Mouse (Mus musculus): ENCODE results near the gene Irf1. TPM values are rescaled to one million over a fixed set of nuclear protein-coding genes. Genes with fewer than 3 reads are reported as not detected.

The Irf1 gene
- polyA plus RNA-seq, 2 experiments from 2014 or later = 236 to 307 TPM

DNA sequence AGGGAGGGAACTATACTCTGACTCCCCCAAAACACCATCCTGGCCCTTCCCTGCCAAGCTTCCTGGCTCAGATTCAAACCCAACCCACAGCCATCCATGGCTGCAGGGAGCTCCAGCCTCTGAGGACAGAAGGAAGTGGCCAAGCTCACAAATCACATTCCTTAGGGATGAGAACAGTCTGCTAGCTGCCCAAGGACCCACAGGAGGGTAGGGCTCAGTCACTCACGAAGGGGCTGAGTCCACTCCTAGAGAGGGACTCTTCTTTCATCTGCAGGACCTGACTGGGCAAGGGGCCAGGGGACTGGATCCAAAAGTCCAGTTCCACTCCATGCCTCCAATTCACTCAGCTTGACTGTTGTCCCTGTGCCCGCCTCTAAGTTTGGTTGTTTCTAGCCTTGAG lies 8.0 kb upstream of the Irf1 start:
- ATAC-seq = no peak

DNA sequence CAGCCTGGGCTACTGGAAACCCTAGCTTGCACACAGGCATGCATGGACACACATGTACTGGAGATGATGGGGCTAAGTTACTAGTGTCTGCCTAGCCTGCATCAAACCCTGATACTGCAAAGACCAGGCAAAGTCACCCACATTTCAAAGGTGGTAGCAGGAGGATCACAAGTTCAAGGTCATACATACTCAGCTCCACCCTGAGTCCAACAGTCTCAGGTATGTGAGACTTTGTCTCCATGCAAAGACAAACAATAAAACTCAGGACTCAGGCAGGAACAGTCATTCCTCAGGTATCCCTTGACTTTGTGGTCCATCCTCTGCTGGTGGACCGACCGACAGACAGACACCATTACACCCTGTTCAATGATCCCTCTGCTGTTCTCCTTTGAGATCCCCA lies 7.4 kb upstream of the Irf1 start:
- ATAC-seq = no peak

DNA sequence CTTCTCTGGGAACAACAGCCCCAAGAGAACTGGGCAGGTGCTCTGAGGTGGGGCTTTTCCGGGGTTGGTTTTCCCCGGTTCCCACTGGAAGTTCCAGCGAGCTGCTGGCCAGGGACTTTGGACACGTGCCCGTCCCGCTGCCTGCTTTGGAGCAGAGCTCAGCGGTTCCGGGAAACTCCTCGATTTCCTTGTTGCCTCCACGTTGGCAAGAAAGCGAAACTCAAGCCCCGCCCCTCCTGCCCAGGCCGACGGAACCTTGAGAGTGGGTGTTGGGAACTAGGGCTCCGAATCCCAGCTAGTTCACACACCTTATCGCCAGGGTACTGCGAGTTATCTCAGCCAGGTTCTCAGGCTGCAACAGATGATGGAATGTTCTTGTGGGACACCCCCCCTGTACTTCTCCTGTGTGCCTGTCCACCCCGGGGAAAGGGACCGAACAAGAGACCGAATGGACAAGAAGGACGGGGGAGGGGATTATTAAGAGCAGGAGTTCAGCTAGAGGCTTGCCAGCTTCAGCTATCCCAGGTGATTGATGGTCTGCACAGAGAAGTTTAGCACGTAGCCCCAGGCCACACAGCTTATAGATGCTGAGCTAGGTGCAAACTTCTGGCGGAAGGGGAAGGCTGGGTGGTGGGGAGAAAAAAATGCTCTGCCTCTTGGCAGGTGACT lies 6.9 kb upstream of the Irf1 start:
- ATAC-seq = peak; percentile 5

DNA sequence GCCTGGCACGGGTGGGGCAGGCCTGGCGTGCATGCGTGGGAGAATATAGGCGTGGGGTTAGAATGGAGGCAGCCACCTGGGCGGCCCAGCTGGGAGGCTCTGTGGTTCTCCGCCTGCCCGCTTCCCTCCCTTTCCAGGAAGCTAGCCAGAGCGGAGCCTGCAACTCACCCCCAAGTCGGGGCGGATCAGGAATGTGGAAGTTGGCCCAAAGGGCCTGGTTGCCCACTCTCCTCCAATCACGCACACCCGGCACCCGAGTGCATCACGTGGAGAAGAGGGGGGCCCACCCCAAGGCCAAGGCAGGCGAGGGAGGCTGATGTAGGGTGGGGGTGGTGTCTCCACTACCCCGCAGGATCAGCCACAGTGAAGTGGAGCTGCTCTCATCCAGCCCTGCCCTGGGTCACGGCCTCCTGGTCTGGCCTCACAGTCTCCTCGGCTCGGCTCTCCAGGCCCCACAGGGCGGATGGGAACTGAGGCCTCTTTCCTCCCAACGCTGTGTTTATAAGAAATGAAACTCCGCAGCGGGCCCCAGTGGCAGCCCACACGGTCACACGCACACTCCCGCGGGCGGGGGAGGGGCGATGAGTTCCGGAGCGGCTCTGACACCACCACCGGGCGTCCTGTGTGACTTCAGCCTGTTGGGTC lies 6.2 kb upstream of the Irf1 start:
- peak; percentile 79 for ATAC-seq

DNA sequence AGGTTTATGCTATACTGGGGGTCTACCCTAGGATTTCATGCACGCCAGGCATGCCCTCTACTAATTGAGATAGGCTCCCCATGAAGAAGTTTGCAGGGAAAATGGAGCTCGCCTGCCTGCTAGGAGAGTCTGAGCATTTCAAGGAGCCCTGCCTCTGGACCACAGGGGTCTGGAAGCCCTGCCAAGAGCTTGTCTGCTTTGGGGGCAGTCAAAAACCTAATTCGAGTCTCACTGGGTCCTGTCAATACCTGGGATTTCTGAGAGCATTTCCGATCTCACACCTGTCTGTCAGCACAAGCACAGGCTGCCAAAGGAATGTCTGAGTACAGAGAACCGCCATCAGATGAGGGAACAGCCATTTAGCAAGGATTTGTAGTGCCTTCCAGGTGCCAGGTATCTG lies 5.2 kb upstream of the Irf1 start:
- ATAC-seq = no peak

DNA sequence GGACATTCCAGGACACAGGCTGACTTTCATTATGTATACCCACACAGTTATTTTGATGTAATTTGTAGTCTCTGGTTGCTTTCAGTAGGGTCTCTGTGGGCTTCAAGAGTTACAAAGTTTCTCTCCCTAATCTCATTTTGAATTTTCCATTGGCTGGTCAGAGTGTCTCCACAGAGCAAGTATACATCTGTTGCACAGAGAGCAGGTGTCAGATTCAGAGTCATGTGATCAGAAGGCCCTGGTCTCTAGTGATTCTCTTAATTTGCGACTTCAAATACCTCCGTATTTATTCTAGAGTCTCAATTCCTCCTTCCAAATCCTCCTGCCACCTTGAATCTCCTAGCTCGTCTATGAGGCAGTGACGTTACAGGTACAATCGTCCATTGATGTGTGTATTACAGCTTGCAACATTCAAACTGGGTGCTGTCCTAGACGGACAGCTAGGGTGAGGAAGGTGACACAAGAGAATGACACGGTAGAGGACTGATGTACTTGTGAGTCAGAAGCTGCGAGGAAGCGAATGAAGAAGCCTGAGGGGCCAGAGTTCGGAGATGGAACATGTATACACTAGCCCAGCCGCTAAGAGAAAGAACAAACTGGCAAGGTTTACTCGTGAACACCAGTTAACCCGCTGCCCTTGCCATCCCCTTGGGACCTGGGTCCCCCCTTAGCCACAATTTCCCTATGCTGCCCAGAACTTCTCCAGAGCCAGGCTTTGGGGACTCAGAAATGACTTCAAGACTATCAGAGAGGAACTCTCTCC lies 1.2 kb upstream of the Irf1 start:
- no peak for ATAC-seq

DNA sequence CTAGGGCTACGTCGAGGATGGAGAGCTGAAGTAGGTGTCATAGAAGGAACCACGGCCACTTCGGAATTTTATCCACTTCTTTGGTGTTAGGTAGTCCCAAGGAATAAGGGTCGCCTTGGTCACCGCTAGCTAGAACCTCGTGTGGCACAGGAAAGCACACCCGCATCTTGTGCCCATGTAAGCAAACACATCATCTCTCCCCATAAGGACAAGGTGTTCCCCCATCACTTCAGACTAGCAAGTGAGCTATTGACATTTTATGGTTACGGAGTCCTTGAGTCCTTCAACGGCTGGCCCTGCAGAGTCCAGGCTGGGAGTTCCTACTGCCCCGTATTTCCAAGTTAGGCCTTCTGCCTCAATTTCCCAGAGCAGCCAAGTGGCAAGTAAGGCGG lies 633 bp upstream of the Irf1 start:
- no peak for ATAC-seq

DNA sequence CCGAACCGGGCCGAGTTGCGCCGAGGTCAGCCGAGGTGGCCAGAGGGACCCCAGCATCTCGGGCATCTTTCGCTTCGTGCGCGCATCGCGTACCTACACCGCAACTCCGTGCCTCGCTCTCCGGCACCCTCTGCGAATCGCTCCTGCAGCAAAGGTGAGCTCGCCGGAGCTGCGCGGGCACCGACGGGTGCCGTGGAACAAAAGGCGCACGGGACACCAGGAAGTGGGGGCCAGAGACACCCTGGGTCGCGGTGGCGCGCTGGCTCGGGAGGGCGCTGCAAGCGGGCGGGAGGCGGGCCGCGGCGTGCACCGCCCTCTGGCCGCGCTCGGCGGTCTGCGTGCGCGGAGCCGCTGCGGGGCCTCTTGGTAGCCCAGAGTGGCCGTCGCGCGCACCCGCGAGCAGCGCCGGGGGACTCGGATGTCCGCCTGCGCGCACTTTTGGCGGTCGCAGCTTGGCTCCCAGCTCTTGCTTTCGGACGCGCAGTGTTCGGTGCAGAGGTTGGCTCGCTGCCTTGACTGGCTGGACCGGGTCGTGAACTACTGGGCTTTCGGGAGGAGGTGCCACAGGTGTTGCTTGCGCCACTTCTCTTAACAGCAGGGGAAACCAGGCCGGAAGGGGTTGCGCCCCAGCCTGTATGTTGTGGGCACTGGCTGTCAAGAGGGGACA lies 444 bp downstream of the Irf1 start:
- peak; percentile 11 for ATAC-seq

DNA sequence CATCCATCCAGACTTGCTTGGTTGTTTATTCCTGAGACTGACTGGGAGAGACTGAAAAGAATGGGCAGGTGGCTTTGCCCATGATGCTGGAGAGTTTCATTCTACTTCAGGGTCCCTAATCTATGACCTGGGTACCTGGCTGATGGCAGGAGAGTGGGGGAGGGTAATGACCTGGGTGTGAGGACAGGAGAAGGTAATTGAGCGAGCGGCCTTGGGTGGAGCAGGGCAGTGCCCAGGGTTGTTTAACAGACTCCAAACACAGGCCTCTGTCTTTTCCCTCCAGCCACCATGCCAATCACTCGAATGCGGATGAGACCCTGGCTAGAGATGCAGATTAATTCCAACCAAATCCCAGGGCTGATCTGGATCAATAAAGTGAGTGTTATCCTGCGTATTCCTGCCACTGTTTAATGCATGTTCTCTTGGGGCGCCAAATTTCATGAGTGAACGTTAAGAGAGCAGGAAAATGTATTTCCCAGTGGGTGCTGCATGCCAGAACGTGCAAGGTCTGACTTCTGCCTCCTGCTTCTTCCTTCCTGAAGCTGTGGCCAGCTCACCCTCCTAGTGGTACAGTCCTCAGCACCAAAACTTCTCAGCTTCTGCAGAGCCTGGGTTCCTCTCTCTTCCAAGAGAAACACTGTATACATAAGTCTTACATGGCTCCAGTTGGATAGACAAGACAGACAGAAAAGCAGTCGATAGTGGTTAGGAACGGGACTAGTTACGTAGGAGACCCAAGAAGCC lies 1.4 kb downstream of the Irf1 start:
- ATAC-seq = no peak

DNA sequence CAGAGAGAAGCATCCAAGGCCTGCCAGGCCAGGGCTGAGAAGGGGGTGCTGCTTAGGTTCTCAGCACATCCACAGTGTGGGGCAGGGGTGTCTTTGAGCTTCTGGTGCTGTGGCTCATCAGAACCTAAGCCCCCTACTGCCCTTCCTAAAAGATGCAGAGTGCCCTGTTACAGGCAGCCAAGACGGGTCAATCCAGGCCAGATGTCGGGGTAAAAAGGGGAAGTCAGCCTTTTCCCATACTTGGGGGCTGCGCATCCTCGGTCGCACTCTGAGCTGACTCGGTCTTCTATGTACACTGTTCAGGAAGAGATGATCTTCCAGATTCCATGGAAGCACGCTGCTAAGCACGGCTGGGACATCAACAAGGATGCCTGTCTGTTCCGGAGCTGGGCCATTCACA lies 2.7 kb downstream of the Irf1 start:
- ATAC-seq = no peak

DNA sequence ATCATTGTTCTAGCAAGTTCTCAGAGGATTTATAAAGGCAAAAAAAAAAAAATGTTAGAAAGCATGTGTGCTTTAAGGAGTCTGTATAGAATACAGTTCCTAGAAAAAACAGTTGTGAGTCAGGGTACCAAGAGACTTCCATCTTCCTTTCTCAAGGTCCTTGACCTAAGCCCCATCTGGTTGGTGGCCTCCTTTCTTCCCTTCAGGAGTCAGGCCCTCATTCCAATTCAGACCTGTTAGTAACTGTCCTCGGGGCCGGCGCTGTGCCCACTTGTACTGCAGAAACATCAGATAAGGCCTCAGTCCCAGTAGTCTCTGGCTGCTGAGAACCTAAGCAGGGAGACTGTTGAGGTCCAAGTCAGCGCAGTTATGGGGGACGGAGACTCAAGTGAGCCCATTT lies 3.3 kb downstream of the Irf1 start, which contains the start of gene Gm17334:
TSS of gene Gm17334 (minus strand) at position 101 of the 400 bp plus-strand sequence.
- ATAC-seq = no peak

DNA sequence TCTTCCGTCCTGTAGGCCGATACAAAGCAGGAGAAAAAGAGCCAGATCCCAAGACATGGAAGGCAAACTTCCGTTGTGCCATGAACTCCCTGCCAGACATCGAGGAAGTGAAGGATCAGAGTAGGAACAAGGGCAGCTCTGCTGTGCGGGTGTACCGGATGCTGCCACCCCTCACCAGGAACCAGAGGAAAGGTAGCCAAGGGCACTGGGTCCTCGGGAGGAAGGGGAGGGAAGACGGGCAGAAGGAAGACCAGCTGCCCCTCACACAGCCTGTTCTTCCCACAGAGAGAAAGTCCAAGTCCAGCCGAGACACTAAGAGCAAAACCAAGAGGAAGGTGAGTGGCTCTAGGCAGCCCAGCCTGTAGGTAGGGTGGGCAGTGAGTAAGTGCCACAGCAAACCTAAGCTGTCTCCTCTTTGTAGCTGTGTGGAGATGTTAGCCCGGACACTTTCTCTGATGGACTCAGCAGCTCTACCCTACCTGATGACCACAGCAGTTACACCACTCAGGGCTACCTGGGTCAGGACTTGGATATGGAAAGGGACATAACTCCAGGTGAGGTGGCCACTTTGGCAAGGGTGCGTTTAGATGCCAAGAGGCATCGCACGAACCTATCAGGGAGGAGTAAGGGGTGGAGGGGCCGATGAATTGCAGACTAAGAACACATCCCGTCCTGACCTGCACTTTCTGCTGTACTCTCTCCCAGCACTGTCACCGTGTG lies 4.0 kb downstream of the Irf1 start:
- ATAC-seq = no peak

DNA sequence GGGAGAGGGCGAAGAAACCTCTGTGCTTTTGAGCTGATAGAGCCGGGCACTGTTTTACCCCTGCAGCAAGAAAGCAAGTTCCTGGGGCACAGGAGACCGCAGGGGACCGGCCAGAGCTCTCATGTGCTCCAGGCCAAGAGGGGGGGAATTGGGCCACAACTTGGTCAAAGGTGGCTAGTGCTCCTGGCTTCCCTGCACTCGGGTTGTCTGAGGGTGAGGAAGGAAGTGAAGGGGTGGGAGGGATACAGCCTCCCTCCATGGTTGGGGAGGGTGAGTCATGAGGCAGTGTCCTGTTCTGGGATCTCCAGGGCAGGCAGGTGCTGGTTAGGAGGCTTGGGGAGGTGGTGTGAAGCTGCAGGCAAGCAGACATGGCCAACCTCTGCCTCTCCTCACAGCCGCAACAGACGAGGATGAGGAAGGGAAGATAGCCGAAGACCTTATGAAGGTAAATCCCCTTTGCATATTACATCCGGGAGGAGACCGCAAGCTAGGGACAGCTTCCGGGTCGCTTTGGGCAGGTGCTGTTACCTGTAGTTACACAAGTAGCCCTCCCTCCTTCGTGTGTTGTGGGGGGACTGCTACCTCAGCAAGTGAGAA lies 4.9 kb downstream of the Irf1 start:
- peak; percentile 7 for ATAC-seq

DNA sequence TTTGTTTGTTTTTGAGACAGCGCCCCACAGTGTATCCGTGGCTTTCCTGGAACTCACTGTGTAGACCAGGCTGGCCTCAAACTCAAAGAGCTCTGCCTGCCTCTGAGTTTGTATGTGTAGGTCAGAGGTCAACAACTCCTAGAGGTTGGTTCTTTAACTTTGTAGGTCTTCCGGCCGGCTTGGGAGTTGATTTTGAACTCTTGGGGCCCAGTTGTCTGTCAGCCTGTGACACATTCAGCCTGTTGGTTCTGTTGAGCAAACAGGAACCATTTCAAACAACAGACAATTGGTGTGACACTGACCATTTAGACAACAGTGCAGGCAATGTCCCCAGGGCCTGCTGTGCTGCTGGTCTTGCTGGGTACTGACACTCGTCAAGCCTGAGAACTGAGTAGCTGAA lies 7.9 kb downstream of the Irf1 start:
- no peak for ATAC-seq

DNA sequence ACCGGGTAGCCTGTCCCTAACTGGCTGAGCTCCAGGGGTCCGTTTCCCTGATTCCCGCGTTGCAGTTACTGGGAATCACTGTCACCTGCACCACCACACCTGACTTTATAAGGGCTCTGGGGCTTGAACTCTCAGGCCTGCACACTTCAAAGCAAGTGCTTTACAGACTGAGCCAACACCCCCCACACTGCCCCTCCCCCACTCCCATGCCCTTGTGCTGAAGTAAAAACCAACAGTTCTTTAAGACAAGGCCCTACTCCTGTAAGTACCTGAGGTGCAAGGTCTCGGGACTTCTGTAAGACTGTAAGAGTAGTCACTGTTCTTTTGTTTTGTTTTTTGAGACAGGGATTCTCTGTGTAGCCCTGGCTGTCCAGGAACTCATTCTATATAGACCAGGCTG lies 8.6 kb downstream of the Irf1 start:
- no peak for ATAC-seq

DNA sequence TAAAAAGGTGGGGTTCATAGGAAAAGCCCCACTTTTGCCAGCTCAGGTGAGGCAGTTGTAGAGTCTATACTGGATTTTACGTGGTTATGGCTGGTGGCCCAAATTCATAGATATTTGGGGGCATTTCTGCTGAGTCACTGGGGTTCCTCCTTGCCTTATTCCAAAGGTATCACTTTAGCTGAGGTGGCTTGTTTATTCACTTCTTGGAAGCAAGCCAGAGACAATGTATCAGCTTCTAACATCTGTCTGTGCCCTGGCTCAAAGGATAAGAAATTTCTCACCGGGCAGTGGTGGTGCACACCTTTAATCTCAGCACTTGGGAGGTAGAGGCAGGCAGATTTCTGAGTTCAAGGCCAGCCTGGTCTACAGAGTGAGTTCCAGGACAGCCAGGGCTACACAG lies 10.0 kb downstream of the Irf1 start:
- ATAC-seq = no peak

DNA sequence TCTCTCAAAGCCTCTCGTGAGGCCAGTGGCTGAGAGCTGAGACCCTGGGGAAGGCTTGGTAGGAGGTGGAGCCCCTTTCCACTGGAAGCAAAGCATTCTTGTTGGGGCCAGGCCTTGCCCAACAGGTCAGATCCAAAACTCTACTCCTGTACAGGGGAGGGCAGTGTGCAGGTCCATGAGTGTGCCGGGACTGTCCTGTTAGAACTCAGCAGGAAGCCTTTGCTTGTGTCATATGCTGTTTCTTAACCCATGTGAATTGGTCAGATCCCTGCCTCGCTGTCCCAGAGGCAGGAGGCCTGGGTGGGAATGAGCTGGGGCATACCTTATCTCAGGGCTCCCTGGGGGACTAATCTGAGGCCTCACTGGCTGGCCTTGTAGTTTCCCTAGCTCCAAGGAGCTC lies 10.4 kb downstream of the Irf1 start:
- ATAC-seq = no peak

DNA sequence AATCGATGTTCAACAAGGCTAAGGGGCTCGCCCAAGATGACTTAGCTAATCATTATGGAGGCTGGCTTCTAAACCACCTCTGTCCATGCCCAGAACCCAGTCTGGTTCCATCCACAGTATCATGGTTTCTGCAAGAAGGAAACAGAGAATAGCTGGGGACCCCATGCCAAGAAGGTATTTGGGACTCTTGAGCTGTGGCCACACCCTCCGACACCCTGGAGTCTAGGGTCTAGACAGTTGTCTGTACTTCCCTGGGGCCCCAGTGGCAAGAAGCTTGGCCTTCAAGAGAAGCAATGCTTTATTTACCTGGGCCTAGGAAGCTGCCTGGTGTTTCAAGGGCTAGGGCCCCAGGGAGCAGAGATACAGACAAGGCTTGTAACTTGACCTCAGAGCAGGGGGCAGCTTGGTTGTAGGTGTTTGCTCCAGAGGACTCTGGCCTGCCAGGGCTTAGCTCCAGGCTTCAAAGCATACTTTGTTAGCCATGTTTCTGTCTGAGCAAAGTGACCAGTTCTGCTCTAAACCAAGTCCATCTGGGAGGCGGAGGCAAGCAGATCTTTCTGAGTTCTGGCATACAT lies 11.5 kb downstream of the Irf1 start:
- ATAC-seq = no peak

DNA sequence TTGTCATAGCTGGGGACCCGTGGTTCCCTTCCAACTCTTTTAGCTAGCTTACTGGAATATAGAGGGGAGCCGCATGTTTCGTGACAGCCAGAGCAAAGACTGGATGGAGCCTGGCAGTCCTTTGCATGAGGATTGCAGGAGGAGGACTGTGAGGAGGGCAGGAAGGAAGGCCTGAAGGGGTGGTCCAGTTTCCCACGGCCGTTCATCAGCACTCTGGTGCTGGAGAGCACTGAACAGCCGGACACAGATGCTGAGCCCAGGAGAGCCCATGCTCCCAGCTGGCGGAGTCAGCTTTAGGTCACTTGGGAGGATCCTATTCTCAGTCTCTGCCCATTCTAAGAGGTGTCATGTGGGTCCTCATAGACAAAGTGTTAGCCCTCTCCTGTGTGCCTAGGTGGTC lies 12.2 kb downstream of the Irf1 start:
- no peak for ATAC-seq

DNA sequence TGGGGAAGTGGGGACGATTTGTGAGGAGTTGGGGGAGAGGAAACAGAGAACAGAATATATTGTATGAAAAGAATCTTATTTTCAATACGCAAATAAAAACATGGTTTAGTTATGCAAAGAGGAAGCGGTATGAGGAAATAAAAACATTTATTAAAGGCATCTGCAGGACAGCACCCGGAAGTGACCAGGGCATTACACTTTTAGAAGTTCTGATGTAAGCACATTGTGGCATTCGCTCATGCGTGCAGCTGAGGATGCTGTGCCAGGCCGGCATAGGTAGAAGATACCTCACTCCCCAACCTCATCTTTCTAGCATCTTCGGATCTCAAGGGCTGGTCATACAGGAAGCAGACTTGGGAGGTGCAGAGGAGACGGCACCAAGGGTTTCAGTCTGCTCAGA lies 13.5 kb downstream of the Irf1 start:
- ATAC-seq = no peak

DNA sequence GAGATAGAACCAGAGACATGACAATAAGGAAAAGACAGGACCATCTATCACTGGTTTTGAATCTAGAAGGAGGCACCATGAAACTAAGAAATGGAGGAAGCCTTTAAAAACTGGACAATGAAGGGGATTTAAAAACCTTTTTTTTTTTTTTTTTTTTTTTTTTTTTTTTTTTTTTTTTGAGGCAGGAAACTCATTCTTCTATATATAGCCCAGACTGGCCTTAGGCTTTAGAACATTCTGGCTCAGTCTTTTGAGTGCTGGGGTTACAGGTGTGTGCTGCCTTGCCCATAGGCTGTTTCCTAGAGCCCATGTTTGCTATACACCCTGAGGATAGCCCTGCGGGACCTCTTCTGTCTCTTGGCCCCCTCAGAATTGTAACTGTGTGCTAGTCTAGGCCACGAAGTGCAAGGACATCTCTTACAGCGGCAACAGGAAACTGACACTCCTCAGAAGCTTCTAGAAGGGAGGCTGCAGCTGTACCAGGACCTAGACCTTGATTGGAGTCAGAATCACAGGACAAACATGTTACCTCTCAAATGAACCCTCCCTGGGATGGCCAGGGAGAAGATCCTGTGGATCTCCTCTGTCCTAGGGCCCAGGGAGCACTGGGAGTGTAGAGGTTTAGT lies 15.6 kb downstream of the Irf1 start:
- ATAC-seq = peak; percentile 72

Measured in activated CD4-positive, CD25-positive, alpha-beta regulatory T cell, adult 4 months (primary cell).